Mouse (Mus musculus): ENCODE results near the gene Tert. TPM values are rescaled to one million over a fixed set of nuclear protein-coding genes. Genes with fewer than 3 reads are reported as not detected.
A peak's percentile ranks its signal among the peaks of the same experiment; 100 is the strongest.

Tert gene
- polyA plus RNA-seq, 1 experiment from 2014 or later = 6.4 TPM

DNA sequence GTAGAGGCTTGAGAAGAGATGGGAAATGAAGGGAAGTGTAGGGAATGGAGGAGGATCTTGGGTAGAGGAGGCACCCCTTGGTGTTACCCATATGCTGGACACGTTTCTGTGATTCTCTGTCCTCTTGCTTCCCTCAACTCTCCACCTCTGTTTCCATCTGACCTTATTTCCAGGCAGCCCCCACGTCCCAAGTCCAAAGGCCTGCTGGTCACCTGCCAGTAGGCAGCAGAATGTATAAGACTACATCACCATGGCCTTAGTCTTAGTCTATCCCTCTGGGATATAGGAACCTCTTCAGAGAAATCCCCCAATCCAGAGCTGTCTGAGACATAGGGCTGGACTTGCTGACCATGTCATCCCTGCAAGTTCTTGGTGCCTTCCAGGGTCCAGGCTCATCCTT lies 52.6 kb downstream of the Tert start:
- 50% methylated on average over 2 of the region's 2 CpGs for WGBS
- H3K4me1 ChIP-seq (replicated peaks) = no peaks in the 10 kb centered on the region
- H3K27ac ChIP-seq (replicated peaks) = no peak overlapping the region
- ATAC-seq (ENCODE audit: low FRiP score, low read depth) = no peak
- no peak overlapping the region for H3K9ac ChIP-seq
- H3K4me3 ChIP-seq = no peak overlapping the region
- H3K36me3 ChIP-seq = no peaks in the 10 kb centered on the region
- no peak overlapping the region for H3K4me2 ChIP-seq
- no peaks in the 10 kb centered on the region for H3K27me3 ChIP-seq
- no peaks in the 10 kb centered on the region for H3K9me3 ChIP-seq

DNA sequence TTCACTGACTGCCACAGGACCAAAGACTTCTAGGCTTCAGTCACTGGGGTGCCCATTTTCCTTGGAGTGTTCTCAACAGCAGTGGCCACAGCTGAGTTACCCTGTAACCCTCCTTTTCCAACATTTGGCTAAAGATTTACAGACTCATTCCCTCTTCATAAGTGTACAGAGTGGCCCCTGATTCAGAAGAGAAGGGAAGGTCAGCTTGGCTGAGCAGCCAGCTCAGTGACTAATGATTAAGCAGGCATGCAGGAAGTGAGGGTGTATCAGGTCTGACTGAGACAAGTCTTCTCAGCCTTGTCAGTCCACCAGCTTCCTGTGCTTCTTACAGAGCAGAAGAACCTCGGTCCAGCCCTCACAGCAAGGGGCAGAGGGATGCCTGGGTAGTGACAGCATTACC lies 53.7 kb downstream of the Tert start:
- ATAC-seq (ENCODE audit: low FRiP score, low read depth) = no peak
- no peak overlapping the region for H3K4me3 ChIP-seq
- no peaks in the 10 kb centered on the region for H3K9me3 ChIP-seq
- no peaks in the 10 kb centered on the region for H3K27me3 ChIP-seq
- no peak overlapping the region for H3K9ac ChIP-seq
- H3K36me3 ChIP-seq = no peaks in the 10 kb centered on the region
- H3K4me1 ChIP-seq (replicated peaks) = no peaks in the 10 kb centered on the region
- WGBS = 59% methylated on average over 1 of the region's 1 CpGs
- H3K27ac ChIP-seq (replicated peaks) = no peak overlapping the region
- H3K4me2 ChIP-seq = no peak overlapping the region

DNA sequence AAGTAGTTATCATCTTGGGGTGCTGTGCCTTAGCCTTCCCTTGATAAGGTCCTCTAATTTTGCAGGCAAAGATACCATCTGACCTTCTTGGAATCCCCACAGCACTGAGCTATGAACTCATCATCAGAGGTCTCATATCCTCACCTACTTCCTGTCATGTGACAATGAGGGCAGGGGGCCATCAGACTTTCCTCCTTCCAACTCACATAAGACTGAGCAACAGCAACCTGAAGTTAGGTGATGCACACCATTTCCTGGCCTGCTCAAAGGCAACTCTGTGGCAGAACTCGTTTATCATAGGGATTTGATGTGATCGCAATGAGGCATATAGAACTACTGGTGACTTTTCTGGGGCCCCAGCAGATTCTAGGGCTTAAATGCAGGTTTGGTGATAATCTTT lies 55.5 kb downstream of the Tert start:
- Histone ChIP-seq H3K36me3 (no peaks in the 10 kb centered on the region), H3K27ac (replicated peaks) (no peak overlapping the region), H3K9ac (no peak overlapping the region), H3K4me1 (replicated peaks) (no peaks in the 10 kb centered on the region), H3K27me3 (no peaks in the 10 kb centered on the region), H3K4me3 (no peak overlapping the region), H3K4me2 (no peak overlapping the region), H3K9me3 (no peaks in the 10 kb centered on the region)
- 85% methylated on average over 2 of the region's 2 CpGs for WGBS
- ATAC-seq (ENCODE audit: low FRiP score, low read depth) = no peak

DNA sequence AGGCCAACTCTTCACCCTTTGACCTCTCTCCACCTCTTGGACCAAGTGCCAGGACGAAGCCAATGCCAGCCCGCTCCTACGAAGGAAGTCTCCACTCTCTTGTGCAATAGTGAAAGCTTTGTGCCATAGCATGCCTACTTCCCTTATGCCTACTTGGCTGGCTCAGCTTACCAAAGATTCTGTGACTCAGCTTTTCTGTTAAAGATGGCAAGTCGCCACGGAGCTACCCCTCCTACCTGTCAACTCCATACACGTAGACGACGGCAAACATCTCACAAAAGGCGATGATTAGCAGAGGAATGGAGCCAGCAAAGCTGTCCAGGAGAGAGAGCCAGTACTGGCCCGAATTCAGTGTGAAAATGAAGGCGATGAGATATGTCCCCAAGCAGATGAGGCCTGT lies 57.0 kb downstream of the Tert start:
- H3K4me1 ChIP-seq (replicated peaks) = no peaks in the 10 kb centered on the region
- no peak overlapping the region for H3K4me2 ChIP-seq
- no peak overlapping the region for H3K27ac ChIP-seq (replicated peaks)
- no peaks in the 10 kb centered on the region for H3K36me3 ChIP-seq
- H3K27me3 ChIP-seq = no peaks in the 10 kb centered on the region
- H3K9me3 ChIP-seq = no peaks in the 10 kb centered on the region
- 89% methylated on average over 11 of the region's 11 CpGs for WGBS
- H3K4me3 ChIP-seq = no peak overlapping the region
- ATAC-seq (ENCODE audit: low FRiP score, low read depth) = no peak
- no peak overlapping the region for H3K9ac ChIP-seq

DNA sequence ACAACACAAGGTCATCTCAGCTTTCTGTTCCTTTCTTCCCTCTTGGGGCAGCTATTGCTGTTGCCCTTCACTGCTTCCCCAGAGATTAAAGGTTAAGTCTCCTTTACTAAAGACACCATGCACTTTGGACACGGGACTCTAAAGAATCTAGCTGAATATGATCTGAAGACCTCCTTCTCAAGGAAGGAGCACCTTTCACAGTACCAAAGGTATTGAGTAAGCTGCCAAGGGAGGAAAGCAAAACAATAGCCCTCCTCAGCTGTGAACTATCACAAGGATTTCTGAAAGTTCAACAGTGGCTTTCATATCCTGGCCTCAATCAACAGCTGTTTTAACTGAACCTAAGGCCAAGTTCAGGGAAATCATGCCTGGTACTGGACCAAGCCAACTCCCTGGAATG lies 57.7 kb downstream of the Tert start:
- Histone ChIP-seq H3K4me3 (no peak overlapping the region), H3K4me2 (no peak overlapping the region), H3K36me3 (no peaks in the 10 kb centered on the region), H3K27me3 (no peaks in the 10 kb centered on the region), H3K9me3 (no peaks in the 10 kb centered on the region), H3K4me1 (replicated peaks) (no peaks in the 10 kb centered on the region), H3K9ac (no peak overlapping the region), H3K27ac (replicated peaks) (no peak overlapping the region)
- 87% methylated on average over 1 of the region's 1 CpGs for WGBS
- ATAC-seq (ENCODE audit: low FRiP score, low read depth) = no peak

DNA sequence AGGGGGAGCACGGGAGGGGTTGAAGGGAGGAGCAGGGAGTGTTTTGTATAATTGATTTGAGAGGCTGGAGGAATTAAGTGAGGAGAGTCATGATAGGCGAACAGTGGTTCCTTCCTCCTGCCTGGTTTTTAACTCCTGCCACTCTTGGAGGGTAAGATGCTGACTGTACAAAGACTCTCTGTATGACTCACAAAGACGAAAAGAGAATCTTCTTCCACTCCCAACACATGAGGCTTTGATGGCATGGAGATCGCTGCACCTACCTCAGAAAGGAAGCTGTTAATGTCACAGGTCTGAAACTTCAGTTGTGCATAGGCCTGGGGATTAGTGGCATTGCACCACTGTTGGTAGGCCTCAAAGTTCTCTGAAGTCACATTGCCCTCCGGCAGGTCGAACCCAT lies 58.8 kb downstream of the Tert start:
- Histone ChIP-seq H3K36me3 (no peaks in the 10 kb centered on the region), H3K27ac (replicated peaks) (no peak overlapping the region), H3K9me3 (no peaks in the 10 kb centered on the region), H3K9ac (no peak overlapping the region), H3K4me3 (no peak overlapping the region), H3K4me1 (replicated peaks) (no peaks in the 10 kb centered on the region), H3K27me3 (no peaks in the 10 kb centered on the region), H3K4me2 (no peak overlapping the region)
- no peak for ATAC-seq (ENCODE audit: low FRiP score, low read depth)
- WGBS = 83% methylated on average over 6 of the region's 6 CpGs

DNA sequence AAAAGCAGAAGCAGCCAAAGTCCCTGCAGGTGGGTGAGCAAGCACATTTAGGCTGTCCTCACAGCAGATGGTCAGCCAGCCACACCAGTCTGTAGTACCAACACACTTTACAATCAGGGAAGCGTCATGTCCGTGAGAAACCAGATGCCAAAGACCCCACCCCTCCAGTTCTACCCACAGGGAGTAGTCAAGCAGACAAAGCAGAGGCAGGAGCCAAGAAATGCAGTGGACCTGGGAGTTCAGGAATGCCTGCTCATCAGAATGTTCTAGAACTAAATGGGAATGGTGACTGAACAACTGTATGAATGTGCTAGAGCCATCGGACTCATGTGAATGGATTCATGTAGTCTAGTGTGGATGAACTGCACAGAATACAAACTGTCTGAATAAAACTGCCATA lies 60.9 kb downstream of the Tert start:
- Histone ChIP-seq H3K4me1 (replicated peaks) (no peaks in the 10 kb centered on the region), H3K4me3 (no peak overlapping the region), H3K9me3 (no peaks in the 10 kb centered on the region), H3K36me3 (no peaks in the 10 kb centered on the region), H3K4me2 (no peak overlapping the region), H3K27me3 (no peaks in the 10 kb centered on the region), H3K9ac (no peak overlapping the region), H3K27ac (replicated peaks) (no peak overlapping the region)
- no peak for ATAC-seq (ENCODE audit: low FRiP score, low read depth)
- WGBS = 69% methylated on average over 3 of the region's 3 CpGs

DNA sequence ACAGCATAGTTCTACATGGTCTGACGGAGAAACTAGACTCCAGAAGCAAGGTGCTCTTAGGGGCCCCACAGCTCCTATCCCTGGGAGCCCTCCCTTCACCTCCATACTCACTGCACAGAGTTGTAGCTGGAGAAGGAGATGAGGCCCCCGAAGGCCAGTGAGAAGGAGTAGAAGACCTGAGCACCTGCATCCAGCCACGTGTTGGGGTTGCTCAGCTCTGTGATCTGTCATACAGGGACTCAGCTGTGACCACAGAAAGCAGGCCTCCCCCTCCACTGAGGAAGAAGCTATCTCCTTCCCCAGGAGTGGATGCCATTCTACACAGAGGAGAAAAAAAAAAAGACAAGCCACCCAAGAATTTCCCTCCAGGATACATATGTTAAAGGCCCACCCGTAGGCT lies 62.2 kb downstream of the Tert start:
- ATAC-seq (ENCODE audit: low FRiP score, low read depth) = no peak
- 85% methylated on average over 4 of the region's 4 CpGs for WGBS
- H3K4me1 ChIP-seq (replicated peaks) = no peaks in the 10 kb centered on the region

DNA sequence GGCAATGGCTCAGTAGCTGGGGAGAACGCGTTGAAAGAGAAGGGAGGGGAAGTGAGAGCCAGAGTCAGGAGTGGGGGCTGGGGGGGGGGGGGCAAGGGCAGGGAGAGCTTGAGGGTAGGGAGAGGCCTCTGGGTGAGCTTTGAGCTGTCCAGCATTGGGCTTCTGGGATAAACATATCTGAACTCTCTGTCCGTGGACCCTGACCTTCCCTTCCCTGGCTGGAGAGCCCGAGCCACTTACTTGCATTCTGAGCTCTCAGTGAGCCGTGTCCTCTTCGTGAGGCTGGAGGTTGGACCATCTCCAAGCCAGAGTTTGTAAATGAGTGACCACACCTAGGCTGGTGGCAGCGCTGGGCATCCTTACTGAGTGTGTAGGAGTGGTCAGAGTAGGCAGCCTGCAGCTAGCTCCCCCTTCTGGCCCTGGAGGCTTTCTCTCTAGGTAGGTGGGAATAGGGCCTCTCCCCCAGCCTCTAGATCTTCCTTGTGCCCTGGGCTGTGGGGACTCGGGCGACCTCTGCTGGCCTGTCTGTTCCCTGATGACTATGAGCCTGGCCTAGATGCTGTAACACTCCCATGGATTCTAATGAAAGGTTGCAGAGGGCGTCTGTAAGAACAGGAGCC lies 65.6 kb downstream of the Tert start:
- Histone ChIP-seq H3K4me1 (replicated peaks) (no peaks in the 10 kb centered on the region), H3K9me3 (no peaks in the 10 kb centered on the region), H3K4me2 (no peak overlapping the region), H3K36me3 (no peaks in the 10 kb centered on the region), H3K27me3 (no peaks in the 10 kb centered on the region), H3K9ac (no peak overlapping the region), H3K27ac (replicated peaks) (no peak overlapping the region), H3K4me3 (no peak overlapping the region)
- ATAC-seq (ENCODE audit: low FRiP score, low read depth) = peak; percentile 84
- 34% methylated on average over 10 of the region's 10 CpGs for WGBS

More for the DNA sequence above, 62.2 kb downstream of the Tert start:
- Histone ChIP-seq H3K27me3 (no peaks in the 10 kb centered on the region), H3K36me3 (no peaks in the 10 kb centered on the region), H3K4me3 (no peak overlapping the region), H3K9me3 (no peaks in the 10 kb centered on the region), H3K9ac (no peak overlapping the region), H3K4me2 (no peak overlapping the region), H3K27ac (replicated peaks) (no peak overlapping the region)

DNA sequence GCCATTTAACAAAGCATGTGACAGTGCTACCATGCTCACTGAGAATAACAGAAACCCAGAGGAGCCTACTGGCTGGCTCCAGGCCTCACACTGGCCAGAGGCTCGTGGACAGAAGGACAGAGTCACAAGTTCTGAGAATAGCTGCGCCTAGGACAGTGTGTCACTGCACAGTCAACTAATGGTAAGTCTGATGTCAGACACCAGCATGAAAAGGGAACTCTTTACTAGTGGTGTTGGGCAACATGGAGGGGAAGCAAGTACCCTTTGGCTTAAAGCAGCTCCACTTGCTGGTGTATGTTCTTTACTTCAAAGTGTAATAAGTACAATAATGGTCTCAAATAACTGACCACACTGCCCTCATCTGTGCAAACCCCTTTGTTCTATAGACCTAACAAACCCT lies 66.6 kb downstream of the Tert start:
- ATAC-seq (ENCODE audit: low FRiP score, low read depth) = no peak
- Histone ChIP-seq H3K27me3 (no peaks in the 10 kb centered on the region), H3K27ac (replicated peaks) (no peak overlapping the region), H3K4me1 (replicated peaks) (no peaks in the 10 kb centered on the region), H3K9me3 (no peaks in the 10 kb centered on the region), H3K9ac (no peak overlapping the region), H3K4me3 (no peak overlapping the region), H3K36me3 (no peaks in the 10 kb centered on the region), H3K4me2 (no peak overlapping the region)
- 80% methylated on average over 2 of the region's 2 CpGs for WGBS

DNA sequence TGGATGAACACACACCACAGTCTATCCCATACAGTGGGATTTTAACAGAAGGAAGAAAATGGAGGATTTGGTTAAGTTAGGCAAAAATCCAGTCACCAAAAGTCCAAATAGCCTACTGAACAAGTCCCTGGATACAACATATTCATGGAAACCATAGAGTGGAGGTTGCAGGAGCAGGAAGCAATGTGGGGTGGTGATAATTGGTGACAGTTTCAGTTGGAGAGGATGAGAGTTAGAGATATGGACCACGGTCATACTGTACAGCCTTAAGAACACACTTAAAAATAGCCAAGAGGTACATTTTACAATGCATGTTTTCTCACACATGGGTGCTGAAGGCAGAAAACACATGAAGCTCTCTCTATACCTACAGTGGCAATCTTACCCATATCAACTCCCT lies 68.3 kb downstream of the Tert start:
- no peak overlapping the region for H3K27ac ChIP-seq (replicated peaks)
- H3K4me2 ChIP-seq = no peak overlapping the region
- ATAC-seq (ENCODE audit: low FRiP score, low read depth) = no peak
- 91% methylated on average over 1 of the region's 1 CpGs for WGBS
- H3K4me3 ChIP-seq = no peak overlapping the region
- no peaks in the 10 kb centered on the region for H3K4me1 ChIP-seq (replicated peaks)
- H3K36me3 ChIP-seq = no peaks in the 10 kb centered on the region
- H3K9ac ChIP-seq = no peak overlapping the region
- no peaks in the 10 kb centered on the region for H3K9me3 ChIP-seq
- no peaks in the 10 kb centered on the region for H3K27me3 ChIP-seq

DNA sequence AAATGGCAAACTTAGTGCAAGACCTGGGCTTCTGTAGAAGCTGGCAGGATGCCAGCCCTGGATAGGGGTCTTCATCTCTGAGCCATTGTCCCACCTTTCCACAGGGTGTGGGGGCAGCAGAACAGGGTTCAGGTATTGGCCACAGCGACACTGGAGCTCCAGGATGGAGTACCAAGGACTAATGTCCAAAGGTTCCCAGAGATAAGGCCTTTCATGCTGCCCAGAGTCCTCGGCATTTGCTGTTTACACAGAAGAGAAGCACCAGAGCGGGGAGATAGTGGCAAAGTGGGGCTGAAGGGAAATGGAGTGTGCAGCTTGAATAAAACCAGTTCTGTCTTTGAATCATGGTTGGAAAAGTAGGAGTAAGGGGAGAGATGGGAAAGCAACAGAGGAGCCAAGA lies 69.8 kb downstream of the Tert start:
- Histone ChIP-seq H3K4me3 (no peak overlapping the region), H3K27me3 (no peaks in the 10 kb centered on the region), H3K9me3 (no peaks in the 10 kb centered on the region), H3K27ac (replicated peaks) (no peak overlapping the region), H3K36me3 (no peaks in the 10 kb centered on the region), H3K9ac (no peak overlapping the region), H3K4me1 (replicated peaks) (no peaks in the 10 kb centered on the region), H3K4me2 (no peak overlapping the region)
- 85% methylated on average over 3 of the region's 3 CpGs for WGBS
- ATAC-seq (ENCODE audit: low FRiP score, low read depth) = no peak
